Mouse (Mus musculus) midbrain, embryonic 14.5 days (tissue): ENCODE measurements at regions not wholly inside any gene's neighbourhood (a gene's known extent, or its start where the extent isn't known, plus 50 kb on each side); places are given as distances from the start of the nearest gene placed in this dataset.

ENCODE experiments used
- ATAC-seq: fragments of 200-750 bp; cut with Nextera tagmentation; 2 replicates; pipeline ENCODE4 v1.8.0; 2017; ENCODE audit warnings: moderate number of reproducible peaks, moderate library complexity; ENCODE audit not compliant: low FRiP score, low TSS enrichment
- DNase-seq: peaks from one replicate; pipeline ENCODE4 v3.0.0-alpha.2; 2015
- H3K27ac ChIP-seq: fragments of 300-500 bp; sonication (generic); replicated peaks from 2 replicates; pipeline ENCODE4 v1.5.1; 2014; ENCODE audit warnings: mild to moderate bottlenecking, low read depth, low read length, moderate library complexity
- H3K27me3 ChIP-seq: fragments of 300-500 bp; sonication (generic); 2 replicates; pipeline ENCODE4 v1.6.1; 2014; ENCODE audit warnings: low read length, control low read depth, mixed read lengths; ENCODE audit not compliant: control insufficient read depth, insufficient read depth
- H3K36me3 ChIP-seq: fragments of 300-500 bp; sonication (generic); 2 replicates; pipeline ENCODE4 v1.6.1; 2014; ENCODE audit warnings: low read length, control low read depth; ENCODE audit not compliant: control insufficient read depth, insufficient read depth
- H3K4me1 ChIP-seq: fragments of 300-500 bp; sonication (generic); 2 replicates; pipeline ENCODE4 v1.6.1; 2014; ENCODE audit warnings: mild to moderate bottlenecking, antibody characterized with exemption, low read length, control low read depth; ENCODE audit not compliant: control insufficient read depth, insufficient read depth
- H3K4me2 ChIP-seq: fragments of 300-500 bp; sonication (generic); 2 replicates; pipeline ENCODE4 v1.6.1; 2014; ENCODE audit warnings: mild to moderate bottlenecking, low read length, moderate library complexity
- H3K4me3 ChIP-seq: fragments of 300-500 bp; sonication (generic); replicated peaks from 2 replicates; pipeline ENCODE4 v1.5.1; 2014; ENCODE audit warnings: low read depth, low read length
- H3K9ac ChIP-seq: fragments of 300-500 bp; sonication (generic); replicated peaks from 2 replicates; pipeline ENCODE4 v1.6.1; 2014; ENCODE audit warnings: mild to moderate bottlenecking, low read length, moderate library complexity
- H3K9me3 ChIP-seq: fragments of 300-500 bp; sonication (generic); 2 replicates; pipeline ENCODE4 v1.6.1; 2016; ENCODE audit warnings: low read length, control low read depth, mixed read lengths; ENCODE audit not compliant: control insufficient read depth
- WGBS: fragments of 180-500 bp; shearing (Covaris S2); extraction: QIAGEN DNeasy Blood & Tissue Kit; methylation state at CpG from one replicate; pipeline ENCODE4 v1.1.7; 2014; 5-methylcytosine and 5-hydroxymethylcytosine counted together

- no peak for ATAC-seq
- H3K4me1 ChIP-seq, result no peaks in the 10 kb centered on the region
- H3K36me3 ChIP-seq, result no peaks in the 10 kb centered on the region
- no peak for DNase-seq
- H3K9me3 ChIP-seq, result no peaks in the 10 kb centered on the region
- no peak overlapping the region for H3K9ac ChIP-seq
- no peak overlapping the region for H3K4me3 ChIP-seq
- H3K27ac ChIP-seq, result no peak overlapping the region
- no peak overlapping the region for H3K4me2 ChIP-seq
- no peaks in the 10 kb centered on the region for H3K27me3 ChIP-seq
These were observed 782.6 kb upstream of the Agtr1b start for GRCm38 (mm10) chr3:21149618-21150017.

- ATAC-seq, result no peak
- Histone ChIP-seq H3K4me1 (no peaks in the 10 kb centered on the region), H3K4me3 (no peak overlapping the region), H3K4me2 (no peak overlapping the region), H3K36me3 (no peaks in the 10 kb centered on the region), H3K27ac (no peak overlapping the region), H3K27me3 (no peaks in the 10 kb centered on the region), H3K9ac (no peak overlapping the region), H3K9me3 (no peaks in the 10 kb centered on the region)
- 90% methylated on average over 1 of the region's 1 CpGs for WGBS
- no peak for DNase-seq
These were observed 762.0 kb upstream of the Agtr1b start for GRCm38 (mm10) chr3:21128821-21129504.

GRCm38 (mm10) chr3:21126191-21126590, 759.2 kb upstream of the Agtr1b start:
- H3K4me1 ChIP-seq, result no peaks in the 10 kb centered on the region
- no peak for DNase-seq
- no peak overlapping the region for H3K4me2 ChIP-seq
- H3K27me3 ChIP-seq, result no peaks in the 10 kb centered on the region
- H3K4me3 ChIP-seq, result no peak overlapping the region
- H3K36me3 ChIP-seq, result no peaks in the 10 kb centered on the region
- no peak for ATAC-seq
- no peak overlapping the region for H3K9ac ChIP-seq
- H3K27ac ChIP-seq, result no peak overlapping the region
- H3K9me3 ChIP-seq, result no peaks in the 10 kb centered on the region

DNA sequence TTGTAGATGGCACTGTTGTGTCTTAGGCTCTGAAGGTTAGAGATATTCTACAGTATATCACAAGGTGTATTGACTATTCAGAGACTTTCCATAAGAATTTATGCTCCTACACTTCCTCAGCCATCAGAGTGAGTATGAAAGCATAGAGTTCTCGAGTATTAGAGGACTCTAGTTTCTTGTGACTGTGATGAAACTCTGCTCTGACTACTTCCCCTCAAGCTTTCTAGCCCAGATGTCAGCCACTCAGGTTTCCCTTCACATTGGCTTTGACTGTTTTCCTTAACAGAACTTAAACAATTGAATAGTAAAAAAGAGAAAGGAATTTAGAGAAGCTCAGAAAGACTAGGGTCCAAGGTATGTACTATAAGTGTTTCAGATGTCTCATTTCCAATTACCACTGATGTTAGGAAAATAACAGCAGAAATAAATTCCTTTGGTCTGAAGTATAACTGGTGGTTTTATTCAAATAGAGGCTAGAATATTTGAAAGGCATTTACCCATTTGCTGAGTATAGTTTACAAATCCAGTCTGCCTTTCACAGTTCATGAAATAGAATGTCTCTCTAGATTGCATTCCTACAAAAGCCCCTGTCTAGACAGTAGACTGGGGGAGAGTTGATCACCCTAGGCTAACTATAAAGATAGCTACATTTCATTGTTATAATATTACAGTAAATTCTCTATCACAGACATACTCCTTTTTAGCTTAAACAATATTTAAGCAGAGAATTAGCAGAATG, 751.4 kb upstream of the Agtr1b start:
- H3K9me3 ChIP-seq, result no peaks in the 10 kb centered on the region
- no peaks in the 10 kb centered on the region for H3K4me1 ChIP-seq
- DNase-seq (no peak), ATAC-seq (no peak)
- no peaks in the 10 kb centered on the region for H3K36me3 ChIP-seq
- no peak overlapping the region for H3K4me2 ChIP-seq
- 68% methylated on average over 1 of the region's 1 CpGs for WGBS
- no peaks in the 10 kb centered on the region for H3K27me3 ChIP-seq
- no peak overlapping the region for H3K4me3 ChIP-seq
- no peak overlapping the region for H3K9ac ChIP-seq
- H3K27ac ChIP-seq, result no peak overlapping the region

DNA sequence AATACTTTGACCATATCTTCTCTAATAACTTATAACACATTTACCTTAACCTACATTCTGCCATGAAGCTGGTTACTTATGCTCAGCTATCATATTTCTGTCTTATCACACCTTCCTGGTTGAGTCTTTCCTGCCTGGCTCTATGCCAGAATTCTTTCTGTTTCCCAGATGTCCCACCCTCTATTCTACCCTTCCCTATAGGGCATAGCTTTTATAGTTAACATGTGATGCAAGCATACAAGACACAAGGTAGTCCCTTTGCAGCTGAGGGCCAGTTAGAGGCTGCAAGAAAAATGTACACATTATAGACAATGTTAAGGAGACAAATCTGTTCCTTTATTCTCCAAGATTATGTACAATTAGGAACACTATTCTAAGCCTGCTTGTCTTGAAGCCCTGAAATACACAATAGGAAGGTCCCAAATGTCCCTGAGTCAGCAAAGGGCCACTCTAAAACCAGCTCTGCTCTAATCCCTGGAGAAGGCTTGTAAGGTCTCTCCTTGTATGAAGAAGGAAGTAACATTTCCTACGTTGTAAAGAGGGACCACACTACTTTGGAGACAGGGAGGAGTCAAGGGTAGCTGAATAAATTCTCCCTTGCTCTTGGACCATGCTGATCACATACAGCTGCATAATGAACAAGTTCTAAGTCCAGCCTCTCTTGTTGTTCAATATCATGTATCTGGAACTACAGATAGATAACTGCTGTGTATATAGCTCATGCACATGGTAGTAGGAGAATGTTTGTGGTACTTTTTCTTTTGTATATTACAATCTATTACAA, 745.0 kb upstream of the Agtr1b start:
- no peak overlapping the region for H3K4me2 ChIP-seq
- H3K36me3 ChIP-seq, result no peaks in the 10 kb centered on the region
- no peak for DNase-seq
- WGBS, result 67% methylated on average over 1 of the region's 1 CpGs
- no peak overlapping the region for H3K9ac ChIP-seq
- H3K9me3 ChIP-seq, result no peaks in the 10 kb centered on the region
- no peak for ATAC-seq
- H3K4me3 ChIP-seq, result no peak overlapping the region
- no peaks in the 10 kb centered on the region for H3K27me3 ChIP-seq
- no peak overlapping the region for H3K27ac ChIP-seq
- no peaks in the 10 kb centered on the region for H3K4me1 ChIP-seq

GRCm38 (mm10) chr3:21090206-21090605, 723.2 kb upstream of the Agtr1b start:
- H3K27me3 ChIP-seq, result no peaks in the 10 kb centered on the region
- no peak overlapping the region for H3K4me2 ChIP-seq
- no peaks in the 10 kb centered on the region for H3K36me3 ChIP-seq
- H3K4me1 ChIP-seq, result no peaks in the 10 kb centered on the region
- DNase-seq (no peak), ATAC-seq (no peak)
- no peak overlapping the region for H3K9ac ChIP-seq
- no peak overlapping the region for H3K27ac ChIP-seq
- H3K9me3 ChIP-seq, result peaks cover 4% of the 10 kb centered on the region; the same call in 1 of the 2 replicates
- H3K4me3 ChIP-seq, result no peak overlapping the region

DNA sequence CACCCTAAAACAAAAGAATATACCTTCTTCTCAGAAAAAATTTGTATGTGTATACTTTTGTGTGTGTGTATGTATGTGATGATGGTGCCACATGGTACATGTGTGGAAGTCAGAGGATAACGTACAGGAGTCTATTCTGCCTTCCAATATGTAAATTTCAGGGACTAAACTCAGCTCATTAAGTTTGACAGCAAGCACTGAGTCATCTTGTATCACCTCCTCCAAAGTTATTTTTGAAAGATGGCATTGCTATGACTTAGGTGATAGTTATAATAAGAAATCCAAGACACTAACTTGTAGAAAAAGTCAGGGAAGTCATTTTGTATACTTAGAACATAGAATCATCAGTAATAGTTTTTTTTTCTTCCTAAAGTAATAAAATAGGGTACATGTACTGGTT, 719.4 kb upstream of the Agtr1b start:
- H3K9ac ChIP-seq, result no peak overlapping the region

GRCm38 (mm10) chr3:21077548-21077947, 710.6 kb upstream of the Agtr1b start:
- Histone ChIP-seq H3K9ac (no peak overlapping the region), H3K36me3 (no peaks in the 10 kb centered on the region), H3K27ac (no peak overlapping the region), H3K4me1 (no peaks in the 10 kb centered on the region), H3K9me3 (no peaks in the 10 kb centered on the region), H3K27me3 (no peaks in the 10 kb centered on the region), H3K4me3 (no peak overlapping the region), H3K4me2 (no peak overlapping the region)
- 66% methylated on average over 2 of the region's 2 CpGs for WGBS
- no peak for ATAC-seq
- DNase-seq, result peak; percentile 4

More for the DNA sequence above, 719.4 kb upstream of the Agtr1b start:
- ATAC-seq (no peak), DNase-seq (no peak)
- 83% methylated on average over 1 of the region's 1 CpGs for WGBS
- Histone ChIP-seq H3K36me3 (no peaks in the 10 kb centered on the region), H3K4me2 (no peak overlapping the region), H3K27me3 (no peaks in the 10 kb centered on the region), H3K4me3 (no peak overlapping the region), H3K4me1 (no peaks in the 10 kb centered on the region), H3K27ac (no peak overlapping the region), H3K9me3 (peaks cover 4% of the 10 kb centered on the region; the same call in 1 of the 2 replicates)
